Mouse (Mus musculus) forebrain, embryonic 15.5 days (tissue): ENCODE results near the gene Gcc2. TPM values are rescaled to one million over a fixed set of nuclear protein-coding genes. Genes with fewer than 3 reads are reported as not detected.
"Not testable (repeated sequence)": the region's sequence is repeated elsewhere in the genome, so short reads cannot be mapped to it uniquely, and the experiment has no call there.

ENCODE experiments used
- ATAC-seq: fragments of 200-750 bp; cut with Nextera tagmentation; replicated peaks from 2 replicates; pipeline ENCODE4 v1.8.0; 2017; ENCODE audit warnings: mild to moderate bottlenecking, moderate TSS enrichment, moderate library complexity
- H3K27ac ChIP-seq: fragments of 300-500 bp; sonication (generic); replicated peaks from 2 replicates; pipeline ENCODE4 v1.5.1; 2015; ENCODE audit warnings: mild to moderate bottlenecking, inconsistent platforms
- H3K27me3 ChIP-seq: fragments of 300-500 bp; sonication (generic); 2 replicates; pipeline ENCODE4 v1.6.1; 2015; ENCODE audit warnings: inconsistent platforms
- H3K36me3 ChIP-seq: fragments of 300-500 bp; sonication (generic); 2 replicates; pipeline ENCODE4 v1.6.1; 2015; ENCODE audit warnings: mild to moderate bottlenecking, inconsistent platforms
- H3K4me1 ChIP-seq: fragments of 300-500 bp; sonication (generic); 2 replicates; pipeline ENCODE4 v1.6.1; 2015; ENCODE audit warnings: inconsistent platforms
- H3K4me2 ChIP-seq: fragments of 300-500 bp; sonication (generic); replicated peaks from 2 replicates; pipeline ENCODE4 v1.6.1; 2015; ENCODE audit warnings: mild to moderate bottlenecking, inconsistent platforms
- H3K4me3 ChIP-seq: fragments of 300-500 bp; sonication (generic); 2 replicates; pipeline ENCODE4 v1.5.1; 2015; ENCODE audit warnings: mild to moderate bottlenecking, inconsistent platforms
- H3K9ac ChIP-seq: fragments of 300-500 bp; sonication (generic); replicated peaks from 2 replicates; pipeline ENCODE4 v1.6.1; 2015; ENCODE audit warnings: mild to moderate bottlenecking, inconsistent platforms
- H3K9me3 ChIP-seq: fragments of 300-500 bp; sonication (generic); 2 replicates; pipeline ENCODE4 v1.6.1; 2016; ENCODE audit warnings: inconsistent platforms
- WGBS: fragments of 180-500 bp; shearing (Covaris S2); methylation state at CpG from one replicate; pipeline ENCODE4 v1.1.7; 2015; ENCODE audit warnings: mixed read lengths; 5-methylcytosine and 5-hydroxymethylcytosine counted together
- polyA plus RNA-seq: library from polyadenylated mRNA; unstranded; fragments of >200 nt; fragmentation: Nextera tagmentation; extraction: Ambion mirVana; gene quantifications from 2 replicates; pipeline ENCODE4 v1.2.1, GENCODE M21; 2015

The Gcc2 gene
- polyA plus RNA-seq, 1 experiment from 2014 or later = 86.0 TPM

- ATAC-seq = no peak
- no peaks in the 10 kb centered on the region for H3K27me3 ChIP-seq
Measured at GRCm38 (mm10) chr10:58336156-58336555, 80.9 kb downstream of the Gcc2 start.

GRCm38 (mm10) chr10:58337091-58337490, 81.8 kb downstream of the Gcc2 start:
- WGBS = 94% methylated on average over 4 of the region's 4 CpGs
- not testable (repeated sequence) for ATAC-seq, H3K27ac ChIP-seq

More at GRCm38 (mm10) chr10:58336156-58336555, 80.9 kb downstream of the Gcc2 start:
- H3K27ac ChIP-seq = no peak overlapping the region
- no peaks in the 10 kb centered on the region for H3K4me1 ChIP-seq
- H3K9me3 ChIP-seq = no peaks in the 10 kb centered on the region
- H3K36me3 ChIP-seq = no peaks in the 10 kb centered on the region
- 94% methylated on average over 1 of the region's 1 CpGs for WGBS
- H3K9ac ChIP-seq = no peak overlapping the region
- no peak overlapping the region for H3K4me2 ChIP-seq
- H3K4me3 ChIP-seq = no peak overlapping the region

GRCm38 (mm10) chr10:58338590-58338989, 83.3 kb downstream of the Gcc2 start:
- H3K9me3 ChIP-seq = no peaks in the 10 kb centered on the region
- H3K9ac ChIP-seq = no peak overlapping the region
- 62% methylated on average over 1 of the region's 1 CpGs for WGBS
- H3K27ac ChIP-seq = 0 out of 2 replicates have a peak overlapping the region, but pooled peaks have one; percentile 10
- no peak for ATAC-seq
- no peak overlapping the region for H3K4me2 ChIP-seq
- H3K27me3 ChIP-seq = no peaks in the 10 kb centered on the region
- H3K4me1 ChIP-seq = no peaks in the 10 kb centered on the region
- no peaks in the 10 kb centered on the region for H3K36me3 ChIP-seq
- no peak overlapping the region for H3K4me3 ChIP-seq

More at GRCm38 (mm10) chr10:58337091-58337490, 81.8 kb downstream of the Gcc2 start:
- H3K36me3 ChIP-seq, H3K9me3 ChIP-seq, H3K9ac ChIP-seq, H3K4me3 ChIP-seq, H3K27me3 ChIP-seq, H3K4me2 ChIP-seq, H3K4me1 ChIP-seq: not testable (repeated sequence)

GRCm38 (mm10) chr10:58341685-58342084, 86.4 kb downstream of the Gcc2 start:
- no peak overlapping the region for H3K4me2 ChIP-seq
- H3K27ac ChIP-seq = no peak overlapping the region
- no peak for ATAC-seq
- H3K27me3 ChIP-seq = no peaks in the 10 kb centered on the region
- H3K4me1 ChIP-seq = no peaks in the 10 kb centered on the region
- H3K9ac ChIP-seq = no peak overlapping the region
- 88% methylated on average over 2 of the region's 2 CpGs for WGBS
- H3K36me3 ChIP-seq = no peaks in the 10 kb centered on the region
- no peak overlapping the region for H3K4me3 ChIP-seq
- H3K9me3 ChIP-seq = 0 out of 2 replicates have a peak, but pooled peaks cover 4% of the 10 kb centered on the region

- Histone ChIP-seq H3K4me1 (no peaks in the 10 kb centered on the region), H3K4me2 (no peak overlapping the region), H3K4me3 (no peak overlapping the region), H3K27me3 (no peaks in the 10 kb centered on the region), H3K9me3 (0 out of 2 replicates have a peak, but pooled peaks cover 4% of the 10 kb centered on the region), H3K36me3 (no peaks in the 10 kb centered on the region), H3K9ac (no peak overlapping the region), H3K27ac (no peak overlapping the region)
- WGBS = 90% methylated on average over 2 of the region's 2 CpGs
- no peak for ATAC-seq
Measured at GRCm38 (mm10) chr10:58342199-58342598, 86.9 kb downstream of the Gcc2 start.

- ATAC-seq = no peak
- Histone ChIP-seq H3K4me3 (no peak overlapping the region), H3K9ac (no peak overlapping the region), H3K4me2 (no peak overlapping the region), H3K9me3 (0 out of 2 replicates have a peak, but pooled peaks cover 4% of the 10 kb centered on the region), H3K27ac (no peak overlapping the region), H3K36me3 (no peaks in the 10 kb centered on the region), H3K4me1 (no peaks in the 10 kb centered on the region), H3K27me3 (no peaks in the 10 kb centered on the region)
- over 99% methylated on average over 3 of the region's 3 CpGs for WGBS
Measured at GRCm38 (mm10) chr10:58343552-58343951, 88.3 kb downstream of the Gcc2 start.

- H3K9ac ChIP-seq = no peak overlapping the region
- no peak overlapping the region for H3K4me2 ChIP-seq
- H3K27ac ChIP-seq = no peak overlapping the region
- WGBS = 84% methylated on average over 3 of the region's 3 CpGs
- H3K27me3 ChIP-seq = no peaks in the 10 kb centered on the region
- no peak overlapping the region for H3K4me3 ChIP-seq
- H3K36me3 ChIP-seq = no peaks in the 10 kb centered on the region
- no peaks in the 10 kb centered on the region for H3K9me3 ChIP-seq
- H3K4me1 ChIP-seq = no peaks in the 10 kb centered on the region
- no peak for ATAC-seq
Measured at GRCm38 (mm10) chr10:58350600-58350999, 95.3 kb downstream of the Gcc2 start.

- Histone ChIP-seq H3K9me3 (no peaks in the 10 kb centered on the region), H3K9ac (no peak overlapping the region), H3K4me1 (no peaks in the 10 kb centered on the region), H3K27me3 (no peaks in the 10 kb centered on the region), H3K4me2 (no peak overlapping the region), H3K27ac (no peak overlapping the region), H3K4me3 (no peak overlapping the region), H3K36me3 (no peaks in the 10 kb centered on the region)
- WGBS = 97% methylated on average over 2 of the region's 2 CpGs
- no peak for ATAC-seq
Measured at GRCm38 (mm10) chr10:58351670-58352069, 96.4 kb downstream of the Gcc2 start.

GRCm38 (mm10) chr10:58352364-58352763, 97.1 kb downstream of the Gcc2 start:
- H3K9ac ChIP-seq = no peak overlapping the region
- H3K36me3 ChIP-seq = no peaks in the 10 kb centered on the region
- H3K9me3 ChIP-seq = no peaks in the 10 kb centered on the region
- H3K27me3 ChIP-seq = no peaks in the 10 kb centered on the region
- 45% methylated on average over 3 of the region's 3 CpGs for WGBS
- no peaks in the 10 kb centered on the region for H3K4me1 ChIP-seq
- no peak overlapping the region for H3K27ac ChIP-seq
- ATAC-seq = no peak
- no peak overlapping the region for H3K4me2 ChIP-seq
- no peak overlapping the region for H3K4me3 ChIP-seq

- 27% methylated on average over 3 of the region's 3 CpGs for WGBS
Measured at GRCm38 (mm10) chr10:58354561-58354960, 99.3 kb downstream of the Gcc2 start.

More at GRCm38 (mm10) chr10:58354561-58354960, 99.3 kb downstream of the Gcc2 start:
- H3K9me3 ChIP-seq = no peaks in the 10 kb centered on the region
- no peaks in the 10 kb centered on the region for H3K36me3 ChIP-seq
- no peak overlapping the region for H3K4me2 ChIP-seq
- no peaks in the 10 kb centered on the region for H3K4me1 ChIP-seq
- no peak overlapping the region for H3K4me3 ChIP-seq
- no peak overlapping the region for H3K9ac ChIP-seq
- 0 out of 2 replicates have a peak overlapping the region, but pooled peaks have one; percentile 8 for H3K27ac ChIP-seq
- no peaks in the 10 kb centered on the region for H3K27me3 ChIP-seq
- ATAC-seq = no peak

Other genes with a start within 250 kb of the Gcc2 start
- not detected in 2 replicates for gene AW822073, start 30.6 kb upstream of the Gcc2 start, polyA plus RNA-seq
- gene Duxf3, start 22.8 kb upstream of the Gcc2 start, polyA plus RNA-seq = not detected in 2 replicates
- not detected in 2 replicates for gene Gm4981, start 18.8 kb upstream of the Gcc2 start, polyA plus RNA-seq
- gene Lims1, start 68.0 kb downstream of the Gcc2 start, polyA plus RNA-seq = 65.3 and 70.1 TPM in 2 replicates
- 19.7 and 21.5 TPM in 2 replicates for gene Ranbp2, start 191.4 kb downstream of the Gcc2 start, polyA plus RNA-seq
- 11.3 and 12.1 TPM in 2 replicates for gene Ccdc138, start 242.5 kb downstream of the Gcc2 start, polyA plus RNA-seq